Mouse (Mus musculus): ENCODE data around the gene Cct2.

DNA sequence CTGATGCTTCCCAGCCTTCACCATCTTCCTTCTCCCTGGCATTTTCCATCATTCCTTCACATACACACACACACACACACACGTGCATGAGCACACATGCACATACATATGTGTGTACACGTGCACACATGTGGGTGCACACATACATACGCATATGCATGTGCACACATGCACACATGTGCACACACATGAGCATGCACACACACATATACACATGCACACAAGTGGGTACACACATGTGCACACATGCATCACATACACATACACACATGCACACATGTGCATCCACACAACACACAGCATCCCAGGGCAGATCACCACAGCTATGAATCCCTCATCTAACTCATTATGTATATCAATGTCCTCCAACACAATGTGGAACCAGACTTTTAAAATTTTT lies 32.5 kb downstream of the Cct2 start:
- TF ChIP-seq CTCF (IDR thresholded peaks at IDR 0.05; ENCODE audit: extremely low read depth, insufficient read length, insufficient replicate concordance, low read depth, low read length) (no peak), POLR2A (IDR thresholded peaks at IDR 0.05; ENCODE audit: low read depth, low read length) (no peak)
